Mouse (Mus musculus): Measurements from ENCODE around the gene E430018J23Rik.
"Not testable (repeated sequence)": the region's sequence is repeated elsewhere in the genome, so short reads cannot be mapped to it uniquely, and the experiment has no call there.

Gene E430018J23Rik

GRCm38 (mm10) chr7:127378310-127378921, 15.0 kb downstream of the E430018J23Rik start:
- DNase-seq (ENCODE audit: low spot score in 2 of 2), result no peak

- DNase-seq (ENCODE audit: low spot score in 2 of 2), result peak; percentile 84 to 85
These were observed 17.9 kb downstream of the E430018J23Rik start, which contains the start of gene Zfp747 for GRCm38 (mm10) chr7:127375271-127376245. Gene Zfp747 (minus strand): TSS chr7:127376050.

DNA sequence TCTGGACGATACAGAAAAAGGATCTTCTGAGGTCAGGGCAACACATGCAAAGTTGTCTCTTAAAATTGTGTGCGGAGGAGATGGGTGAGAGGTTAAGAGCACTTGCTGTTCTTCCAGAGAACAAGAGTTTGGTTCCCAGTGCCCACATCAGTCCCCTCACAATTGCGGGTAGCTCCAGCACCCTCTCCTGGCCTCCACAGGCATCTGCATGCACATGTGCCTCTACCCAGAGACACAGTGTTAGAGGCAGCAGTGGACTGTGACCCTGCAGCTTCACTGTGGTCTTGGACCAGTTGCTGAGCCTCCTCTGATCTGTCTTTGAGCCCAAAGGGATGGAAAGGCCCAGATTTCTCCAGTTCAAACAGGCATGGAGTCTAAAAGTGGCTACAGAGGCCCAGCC, 21.6 kb downstream of the E430018J23Rik start:
- not testable (repeated sequence) for DNase-seq (ENCODE audit: low spot score in 2 of 2)

- no peak for DNase-seq (ENCODE audit: low spot score in 2 of 2)
These were observed 22.2 kb downstream of the E430018J23Rik start for GRCm38 (mm10) chr7:127371213-127371612.

- DNase-seq (ENCODE audit: low spot score in 2 of 2), result no peak
These were observed 27.2 kb downstream of the E430018J23Rik start for GRCm38 (mm10) chr7:127366249-127366648.

GRCm38 (mm10) chr7:127364166-127364565, 29.3 kb downstream of the E430018J23Rik start:
- DNase-seq (ENCODE audit: low spot score in 2 of 2), result no peak

GRCm38 (mm10) chr7:127363475-127363921, 29.9 kb downstream of the E430018J23Rik start:
- DNase-seq (ENCODE audit: low spot score in 2 of 2), result no peak

DNA sequence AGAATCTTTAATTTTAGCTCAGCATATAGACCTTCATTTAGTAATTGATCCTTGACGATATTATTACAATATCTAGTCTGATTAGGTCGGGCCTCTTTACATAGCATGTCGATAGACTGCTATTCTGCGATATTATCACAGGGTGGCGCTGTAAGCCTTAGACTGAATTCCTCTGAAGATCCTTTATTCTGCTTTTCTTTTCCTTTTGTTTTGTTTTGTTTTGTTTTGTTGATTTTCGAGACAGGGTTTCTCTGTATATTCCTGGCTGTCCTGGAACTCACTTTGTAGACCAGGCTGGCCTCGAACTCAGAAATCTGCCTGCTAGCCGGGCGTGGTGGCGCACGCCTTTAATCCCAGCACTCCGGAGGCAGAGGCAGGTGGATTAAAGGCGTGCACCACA, 31.0 kb downstream of the E430018J23Rik start:
- DNase-seq (ENCODE audit: low spot score in 2 of 2), result not testable (repeated sequence)

GRCm38 (mm10) chr7:127361449-127361848, 32.0 kb downstream of the E430018J23Rik start:
- DNase-seq (ENCODE audit: low spot score in 2 of 2), result no peak

GRCm38 (mm10) chr7:127360265-127360664, 33.2 kb downstream of the E430018J23Rik start:
- no peak for DNase-seq (ENCODE audit: low spot score in 2 of 2)

DNA sequence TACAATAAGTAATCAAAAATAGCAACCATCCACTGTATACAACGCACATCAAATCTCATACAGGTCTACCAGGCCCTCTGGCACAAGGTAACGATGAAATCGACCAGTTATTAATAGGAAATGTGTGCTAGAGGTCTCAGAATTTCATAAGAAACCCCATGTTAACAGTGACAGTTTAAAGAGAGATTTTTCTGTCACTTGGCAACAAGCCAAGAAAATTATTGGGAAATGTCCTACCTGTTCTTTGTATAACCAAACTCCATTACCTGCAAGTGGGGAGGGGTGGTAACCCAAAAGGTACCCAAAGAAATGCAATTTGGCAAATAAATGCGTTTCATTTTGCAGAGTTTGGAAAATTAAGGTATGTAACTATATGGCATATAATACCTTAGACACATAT, 35.0 kb downstream of the E430018J23Rik start:
- no peak for DNase-seq (ENCODE audit: low spot score in 2 of 2)

DNA sequence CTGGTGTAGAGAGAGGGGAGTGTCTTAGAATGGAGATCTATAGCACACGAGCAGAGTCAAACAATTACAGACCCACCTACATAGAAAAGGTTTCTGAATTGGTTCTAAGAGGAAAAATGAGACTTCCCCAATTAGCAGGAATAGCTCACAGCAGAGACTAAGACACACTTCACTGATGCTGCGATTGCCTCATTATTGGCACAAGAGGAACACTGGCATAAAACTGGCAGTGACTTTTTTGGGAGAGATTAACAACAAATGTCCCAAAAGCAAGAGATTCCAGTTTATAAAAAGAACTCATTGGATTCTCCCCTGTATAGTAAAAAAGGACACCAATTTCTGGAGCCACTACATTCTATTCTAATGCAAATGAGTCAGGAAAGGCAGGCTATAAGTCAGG, 35.6 kb downstream of the E430018J23Rik start:
- DNase-seq (ENCODE audit: low spot score in 2 of 2), result no peak

- DNase-seq (ENCODE audit: low spot score in 2 of 2), result no peak
These were observed 37.6 kb downstream of the E430018J23Rik start for GRCm38 (mm10) chr7:127355796-127356195.

GRCm38 (mm10) chr7:127351230-127352004, 42.0 kb downstream of the E430018J23Rik start:
- no peak for DNase-seq (ENCODE audit: low spot score in 2 of 2)

DNA sequence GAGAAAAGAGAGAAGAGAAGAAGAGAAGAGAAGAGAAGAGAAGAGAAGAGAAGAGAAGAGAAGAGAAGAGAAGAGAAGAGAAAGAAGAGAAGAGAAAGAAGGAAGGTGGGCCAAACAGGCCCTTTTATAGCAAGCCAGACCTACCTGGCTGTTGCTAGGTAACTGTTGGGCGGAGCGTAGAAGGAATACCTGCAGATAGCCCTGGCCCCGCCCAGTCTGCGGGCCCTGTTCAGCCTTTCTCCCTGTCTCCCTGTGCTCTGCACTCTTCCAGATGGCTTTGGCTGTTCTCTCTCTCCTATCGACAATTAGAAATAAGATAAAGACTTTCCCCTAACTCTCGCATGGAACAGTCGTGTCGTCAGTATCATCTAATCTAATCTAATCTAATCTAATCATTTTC, 46.8 kb downstream of the E430018J23Rik start:
- no peak for DNase-seq (ENCODE audit: low spot score in 2 of 2)

- peak; percentile 79 to 86 for DNase-seq (ENCODE audit: low spot score in 2 of 2)
These were observed 47.7 kb downstream of the E430018J23Rik start, which contains the start of gene Zfp768 for GRCm38 (mm10) chr7:127345512-127346325. Gene Zfp768 (minus strand): TSS chr7:127345589.

DNA sequence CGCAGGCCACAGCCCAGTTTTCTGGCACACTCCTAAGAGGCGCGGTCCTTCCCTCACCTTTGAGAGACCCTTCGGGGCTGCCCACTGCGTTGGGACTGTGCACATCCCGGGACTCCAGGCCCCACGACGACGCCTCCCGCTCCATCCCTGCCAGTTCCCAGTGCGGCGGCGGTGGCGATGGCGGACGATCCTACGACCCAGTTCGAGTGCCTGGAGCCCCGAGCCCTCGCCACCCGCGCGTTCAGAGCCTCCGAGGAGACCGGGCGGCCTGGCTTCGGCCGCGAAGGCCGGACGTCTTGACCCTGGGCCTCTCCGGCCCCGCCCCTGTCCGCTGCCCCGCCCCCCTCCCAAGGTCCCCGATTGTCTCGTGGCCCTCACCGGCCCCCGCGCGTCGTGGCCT, 48.3 kb downstream of the E430018J23Rik start:
- peak in 1 of 2 experiments; percentile 49 for DNase-seq (ENCODE audit: low spot score in 2 of 2)

GRCm38 (mm10) chr7:127344371-127344770, 49.1 kb downstream of the E430018J23Rik start:
- DNase-seq (ENCODE audit: low spot score in 2 of 2), result no peak

DNA sequence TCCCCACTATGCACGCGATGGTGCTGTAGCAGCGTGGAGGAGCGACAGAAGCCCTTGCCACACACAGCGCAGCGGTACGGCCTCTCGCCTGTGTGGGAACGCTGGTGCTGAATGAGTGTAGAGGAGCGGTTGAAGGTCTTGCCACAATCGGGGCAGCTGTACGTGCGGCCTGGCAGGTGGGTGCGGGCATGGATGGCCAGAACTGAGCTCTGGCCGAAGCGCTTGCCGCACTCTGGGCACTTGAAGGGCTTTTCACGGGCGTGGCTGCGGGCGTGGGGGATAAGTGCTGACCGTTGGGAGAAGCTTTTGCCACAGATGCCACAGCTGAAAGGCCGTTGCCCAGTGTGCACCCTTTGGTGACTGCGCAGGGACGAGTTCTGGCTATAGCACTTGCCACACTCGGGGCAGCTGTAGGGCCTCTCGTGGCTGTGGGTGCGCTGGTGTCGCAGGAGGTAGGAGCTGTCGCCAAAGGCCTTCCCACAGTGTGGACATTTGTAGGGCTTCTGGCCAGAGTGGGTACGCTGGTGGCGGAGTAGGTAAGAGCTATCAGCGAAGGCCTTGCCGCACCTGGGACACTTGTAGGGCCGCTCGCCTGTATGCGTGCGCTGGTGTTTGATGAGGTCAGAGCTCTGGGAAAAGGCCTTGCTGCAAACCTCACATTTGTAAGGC, 49.9 kb downstream of the E430018J23Rik start:
- no peak for DNase-seq (ENCODE audit: low spot score in 2 of 2)

GRCm38 (mm10) chr7:127342888-127343287, 50.5 kb downstream of the E430018J23Rik start:
- no peak for DNase-seq (ENCODE audit: low spot score in 2 of 2)

All from frontal cortex, postnatal 10 days (tissue).